Mouse (Mus musculus): ENCODE measurements around the gene Atg4d.

DNA sequence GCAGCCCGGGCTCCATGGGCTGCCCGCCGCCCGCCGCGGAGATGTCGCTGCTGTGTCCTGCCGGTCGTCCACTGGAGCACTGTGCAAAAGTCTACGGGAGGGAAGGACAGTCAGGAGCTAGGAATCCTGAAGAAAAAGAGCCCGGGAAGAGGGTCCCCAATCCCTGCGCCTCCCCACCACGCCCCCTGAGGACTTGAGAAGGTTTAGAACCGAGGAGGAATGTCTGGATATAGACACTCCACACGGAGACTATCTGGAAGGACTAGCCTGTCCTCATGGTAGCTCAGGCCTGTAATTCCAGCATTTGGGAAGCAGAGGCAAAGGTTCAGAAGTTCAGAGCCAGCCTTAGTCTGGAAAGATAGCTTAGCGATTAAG is 20.0 kb upstream of the Atg4d start:
- no peak for TF ChIP-seq EP300 (optimal IDR thresholded peaks at IDR 0.05)
- no peak for TF ChIP-seq CTCF (IDR thresholded peaks at IDR 0.05; ENCODE audit: low read depth)
